Mouse (Mus musculus) heart, embryonic 10.5 days (tissue): ENCODE data around the gene Olfr1316. TPM values are rescaled to one million over a fixed set of nuclear protein-coding genes. Genes with fewer than 3 reads are reported as not detected.

ENCODE experiments used
- DNase-seq: peaks from one replicate; pipeline ENCODE4 v3.0.0-alpha.2; 2017; ENCODE audit warnings: low spot score
- H3K27ac ChIP-seq: fragments of 300-500 bp; sonication (generic); 2 replicates; pipeline ENCODE4 v1.5.1; 2016; ENCODE audit warnings: mild to moderate bottlenecking
- H3K27me3 ChIP-seq: fragments of 300-500 bp; sonication (generic); 2 replicates; pipeline ENCODE4 v1.6.1; 2016; ENCODE audit warnings: mild to moderate bottlenecking; ENCODE audit not compliant: poor library complexity, insufficient read depth, severe bottlenecking
- H3K36me3 ChIP-seq: fragments of 300-500 bp; sonication (generic); 2 replicates; pipeline ENCODE4 v1.6.1; 2016; ENCODE audit warnings: mild to moderate bottlenecking, moderate library complexity
- H3K4me1 ChIP-seq: fragments of 300-500 bp; sonication (generic); 2 replicates; pipeline ENCODE4 v1.6.1; 2016; ENCODE audit warnings: mild to moderate bottlenecking
- H3K4me3 ChIP-seq: fragments of 300-500 bp; sonication (generic); 2 replicates; pipeline ENCODE4 v1.5.1; 2016; ENCODE audit warnings: mild to moderate bottlenecking, moderate library complexity
- H3K9me3 ChIP-seq: fragments of 300-500 bp; sonication (generic); 2 replicates; pipeline ENCODE4 v1.6.1; 2016; ENCODE audit warnings: mild to moderate bottlenecking, moderate library complexity
- WGBS: fragments of 180-500 bp; shearing (Covaris S2); methylation state at CpG from one replicate; pipeline ENCODE4 v1.1.7; 2016; 5-methylcytosine and 5-hydroxymethylcytosine counted together
- polyA plus RNA-seq: library from polyadenylated mRNA; unstranded; fragments of >200 nt; fragmentation: Nextera tagmentation; extraction: Ambion mirVana; gene quantifications from 2 replicates; pipeline ENCODE4 v1.2.1, GENCODE M21; 2016

The Olfr1316 gene
- polyA plus RNA-seq = not detected in 2 replicates

- 83% methylated on average over 2 of the region's 2 CpGs for WGBS
- no peak for DNase-seq
- Histone ChIP-seq H3K4me1 (no peaks in the 10 kb centered on the region), H3K4me3 (no peak within 1 kb of the TSS), H3K36me3 (no peaks in the 10 kb centered on the region), H3K27ac (no peak within 1 kb of the TSS), H3K27me3 (no peaks in the 10 kb centered on the region), H3K9me3 (no peaks in the 10 kb centered on the region)
These were observed at the start of gene Olfr1316 for GRCm38 (mm10) chr2:112134877-112135276. Olfr1316 (minus strand) TSS chr2:112134977.

GRCm38 (mm10) chr2:112153898-112154297 is 19.1 kb upstream of the Olfr1316 start, which contains the start of gene Olfr1318:
Olfr1318 (plus strand) TSS chr2:112154198.
- H3K36me3 ChIP-seq = no peaks in the 10 kb centered on the region
- no peak within 1 kb of the TSS for H3K27ac ChIP-seq
- no peaks in the 10 kb centered on the region for H3K27me3 ChIP-seq
- H3K4me3 ChIP-seq = no peak within 1 kb of the TSS
- H3K4me1 ChIP-seq = no peaks in the 10 kb centered on the region
- no peak for DNase-seq
- no peaks in the 10 kb centered on the region for H3K9me3 ChIP-seq

GRCm38 (mm10) chr2:112140029-112140428 is 5.3 kb upstream of the Olfr1316 start, which contains the start of gene Olfr1317:
Olfr1317 (plus strand) TSS chr2:112140329.
- Histone ChIP-seq H3K4me3 (no peak within 1 kb of the TSS), H3K4me1 (no peaks in the 10 kb centered on the region), H3K27ac (no peak within 1 kb of the TSS), H3K36me3 (no peaks in the 10 kb centered on the region), H3K9me3 (no peaks in the 10 kb centered on the region), H3K27me3 (no peaks in the 10 kb centered on the region)
- 68% methylated on average over 2 of the region's 2 CpGs for WGBS
- no peak for DNase-seq

- no peak for DNase-seq
- no peak within 1 kb of the TSS for H3K4me3 ChIP-seq
- no peaks in the 10 kb centered on the region for H3K4me1 ChIP-seq
- H3K36me3 ChIP-seq = no peaks in the 10 kb centered on the region
- no peaks in the 10 kb centered on the region for H3K9me3 ChIP-seq
- H3K27ac ChIP-seq = no peak within 1 kb of the TSS
- 65% methylated on average over 1 of the region's 1 CpGs for WGBS
- H3K27me3 ChIP-seq = no peaks in the 10 kb centered on the region
These were observed 19.4 kb downstream of the Olfr1316 start, which contains the start of gene Olfr1315-ps1 for GRCm38 (mm10) chr2:112115340-112115739. Olfr1315-ps1 (minus strand) TSS chr2:112115440.

GRCm38 (mm10) chr2:112096681-112097080 is 38.1 kb downstream of the Olfr1316 start, which contains the start of gene Olfr1314:
Olfr1314 (minus strand) TSS chr2:112096781.
- H3K36me3 ChIP-seq = no peaks in the 10 kb centered on the region
- no peak within 1 kb of the TSS for H3K27ac ChIP-seq
- no peaks in the 10 kb centered on the region for H3K4me1 ChIP-seq
- H3K4me3 ChIP-seq = no peak within 1 kb of the TSS
- H3K27me3 ChIP-seq = no peaks in the 10 kb centered on the region
- DNase-seq = no peak
- no peaks in the 10 kb centered on the region for H3K9me3 ChIP-seq

GRCm38 (mm10) chr2:112077743-112078142 is 57.0 kb downstream of the Olfr1316 start, which contains the start of gene Olfr1313:
Olfr1313 (minus strand) TSS chr2:112077843.
- no peaks in the 10 kb centered on the region for H3K36me3 ChIP-seq
- no peaks in the 10 kb centered on the region for H3K27me3 ChIP-seq
- DNase-seq = no peak
- H3K4me3 ChIP-seq = no peak within 1 kb of the TSS
- no peak within 1 kb of the TSS for H3K27ac ChIP-seq
- no peaks in the 10 kb centered on the region for H3K4me1 ChIP-seq
- H3K9me3 ChIP-seq = no peaks in the 10 kb centered on the region

Other genes with a start within 250 kb of the Olfr1316 start
- gene Olfr1306, start 218.7 kb downstream of the Olfr1316 start, polyA plus RNA-seq = not detected in 2 replicates
- 0.01 TPM in 1 of 2 replicates, not detected in the other for gene Olfr1307, start 185.5 kb downstream of the Olfr1316 start, polyA plus RNA-seq
- not detected in 2 replicates for gene Olfr1308, start 170.0 kb downstream of the Olfr1316 start, polyA plus RNA-seq
- gene Olfr1309, start 144.7 kb downstream of the Olfr1316 start, polyA plus RNA-seq = not detected in 2 replicates
- gene Olfr1310, start 122.3 kb downstream of the Olfr1316 start, polyA plus RNA-seq = not detected in 2 replicates
- not detected in 2 replicates for gene Olfr1311, start 110.6 kb downstream of the Olfr1316 start, polyA plus RNA-seq
- gene Olfr1312, start 84.7 kb downstream of the Olfr1316 start, polyA plus RNA-seq = not detected in 2 replicates
- not detected in 2 replicates for gene Olfr1313, start 57.1 kb downstream of the Olfr1316 start, polyA plus RNA-seq
- not detected in 2 replicates for gene Olfr1314, start 38.2 kb downstream of the Olfr1316 start, polyA plus RNA-seq
- gene Olfr1315-ps1, start 19.5 kb downstream of the Olfr1316 start, polyA plus RNA-seq = not detected in 2 replicates
- gene Olfr1317, start 5.4 kb upstream of the Olfr1316 start, polyA plus RNA-seq = not detected in 2 replicates
- not detected in 2 replicates for gene Olfr1318, start 19.2 kb upstream of the Olfr1316 start, polyA plus RNA-seq
- 22.0 and 23.0 TPM in 2 replicates for gene Lpcat4, start 104.5 kb upstream of the Olfr1316 start, polyA plus RNA-seq
- gene Nutm1, start 124.3 kb upstream of the Olfr1316 start, polyA plus RNA-seq = 0.04 and 0.07 TPM in 2 replicates
- 188 and 206 TPM in 2 replicates for gene Nop10, start 126.9 kb upstream of the Olfr1316 start, polyA plus RNA-seq
- gene Slc12a6, start 130.8 kb upstream of the Olfr1316 start, polyA plus RNA-seq = 9.5 and 10.4 TPM in 2 replicates
- gene Gm21985, start 131.3 kb upstream of the Olfr1316 start, polyA plus RNA-seq = not detected in 2 replicates
- 114 and 134 TPM in 2 replicates for gene Emc4, start 233.1 kb upstream of the Olfr1316 start, polyA plus RNA-seq
- 27.4 and 36.6 TPM in 2 replicates for gene Katnbl1, start 244.2 kb upstream of the Olfr1316 start, polyA plus RNA-seq